4 mouse cellular contexts compared by ENCODE assay signal in genomic region chr5:111971193-111971592, GRCm38 (mm10).
"Had no signal": no experiment of that assay in that cellular context is flagged by ENCODE, and none has a peak within 500 bp of the region (broad histone marks: within the 10 kb centered on the region; RNA-seq: fewer than 3 reads in every experiment).

No protein-coding gene starts in this region.

- DNase-seq: kidney, postnatal 14 days; lung, adult 18-20 months; spleen, adult 18-20 months; thymus, postnatal 36 days had no signal
